Comparison of ENCODE assay signal across 11 mouse cellular contexts in genomic region chr6:39527811-39528210, GRCm38 (mm10). TPM values are rescaled to one million over a fixed set of nuclear protein-coding genes. Genes with fewer than 3 reads are reported as not detected.
DNase-seq lines count a peak whose midpoint lies in the region; ATAC-seq and TF ChIP-seq lines count a peak whose summit lies in the region.
"Had no signal": no experiment of that assay in that cellular context is flagged by ENCODE, and none has a peak within 500 bp of the region (broad histone marks: within the 10 kb centered on the region; RNA-seq: fewer than 3 reads in every experiment).

No protein-coding gene starts in this region.

- no peak overlapping the region for H3K4me2 ChIP-seq in kidney, embryonic 14.5 days (replicated peaks; ENCODE audit: low read depth, low read length)
- no peak overlapping the region for H3K4me2 ChIP-seq in midbrain, embryonic 14.5 days (ENCODE audit: low read length)
- H3K4me2 ChIP-seq: liver, embryonic 13.5 days had no signal

- H3K27me3 ChIP-seq in kidney, embryonic 14.5 days (ENCODE audit: control insufficient read depth, insufficient read depth, low read length) = no peaks in the 10 kb centered on the region
- H3K27me3 ChIP-seq in midbrain, embryonic 14.5 days (ENCODE audit: control insufficient read depth, insufficient read depth, low read length) = no peaks in the 10 kb centered on the region
- H3K27me3 ChIP-seq: liver, embryonic 13.5 days had no signal

- WGBS in kidney, embryonic 14.5 days = 52% methylated on average over 4 of the region's 4 CpGs
- 30% methylated on average over 4 of the region's 4 CpGs for WGBS in midbrain, embryonic 14.5 days

- no peak overlapping the region for H3K9ac ChIP-seq in kidney, embryonic 14.5 days (ENCODE audit: low read depth, low read length)
- H3K9ac ChIP-seq in ES-E14 (ENCODE audit: insufficient read depth, low read depth, low read length, poor library complexity, severe bottlenecking) = peak overlapping the region; percentile 50; the same call in 1 of the 2 replicates
- H3K9ac ChIP-seq in midbrain, embryonic 14.5 days (replicated peaks; ENCODE audit: low read length) = no peak overlapping the region
- H3K9ac ChIP-seq: liver, embryonic 13.5 days had no signal

- H3K27ac ChIP-seq in kidney, embryonic 14.5 days (ENCODE audit: low read depth, low read length) = peak overlapping the region; percentile 30; the same call in 1 of the 2 replicates
- H3K27ac ChIP-seq in ES-E14 (ENCODE audit: insufficient read depth, low read depth, low read length, poor library complexity, severe bottlenecking) = no peak overlapping the region; the same call in 1 of the 2 replicates
- peak overlapping the region; percentile 77 for H3K27ac ChIP-seq in midbrain, embryonic 14.5 days (replicated peaks; ENCODE audit: low read depth, low read length)
- H3K27ac ChIP-seq: liver, embryonic 13.5 days had no signal

- DNase-seq in kidney, adult 8-10 months = no peak
- no peak for DNase-seq in ES-E14 (ENCODE audit: low read depth, low spot score)
- DNase-seq in midbrain, embryonic 14.5 days = peak; percentile 54
- DNase-seq in cerebellum, adult 11-12 months = no peak
- no peak for DNase-seq in frontal cortex, postnatal 25 days (ENCODE audit: low spot score in 2 of 2)
- DNase-seq: adrenal gland, adult 8-10 months; kidney, postnatal 4 days; liver, embryonic 13.5 days had no signal

- in situ Hi-C loops in ES-E14 (cut with MboI; ENCODE audit: low sequenced_read_pairs in 2 of 2, unreplicated experiment in 2 of 2) = no loop called here

- H3K36me3 ChIP-seq in kidney, embryonic 14.5 days (ENCODE audit: control insufficient read depth, insufficient read depth, low read length) = peaks cover 8% of the 10 kb centered on the region
- peaks cover 7% of the 10 kb centered on the region; the same call in 1 of the 2 replicates for H3K36me3 ChIP-seq in ES-E14 (ENCODE audit: control insufficient read depth, insufficient read depth, low read length, poor library complexity, severe bottlenecking)
- H3K36me3 ChIP-seq in midbrain, embryonic 14.5 days (ENCODE audit: control insufficient read depth, insufficient read depth, low read length) = peaks cover 8% of the 10 kb centered on the region
- H3K36me3 ChIP-seq: liver, embryonic 13.5 days had no signal

- no peak for ATAC-seq in kidney, embryonic 14.5 days (ENCODE audit: low FRiP score, low TSS enrichment)
- ATAC-seq in granulocyte monocyte progenitor cell, adult 5-6 weeks (replicated peaks; ENCODE audit: poor library complexity, severe bottlenecking) = peak; percentile 79
- 0 out of 2 replicates have a peak, but pooled peaks have one; percentile 22 for ATAC-seq in midbrain, embryonic 14.5 days (ENCODE audit: low FRiP score, low TSS enrichment)
- no peak for ATAC-seq in CD4-positive, CD25-positive, alpha-beta regulatory T cell, adult 4 months

- H3K4me1 ChIP-seq in kidney, embryonic 14.5 days (ENCODE audit: control insufficient read depth, insufficient read depth, low read length) = peaks cover 10% of the 10 kb centered on the region
- H3K4me1 ChIP-seq in ES-E14 (ENCODE audit: control insufficient read depth in 2 of 2, insufficient read depth in 2 of 2, low read length in 2 of 2, poor library complexity in 1 of 2) = peaks cover 0 to 16% of the 10 kb centered on the region in 2 experiments; a peak in 2 of 4 replicates
- H3K4me1 ChIP-seq in midbrain, embryonic 14.5 days (ENCODE audit: control insufficient read depth, insufficient read depth, low read length) = peaks cover 23% of the 10 kb centered on the region

- H3K9me3 ChIP-seq in kidney, embryonic 14.5 days (ENCODE audit: control insufficient read depth, low read length) = no peaks in the 10 kb centered on the region
- H3K9me3 ChIP-seq in ES-E14 (ENCODE audit: control insufficient read depth, insufficient read depth, low read depth, low read length) = no peaks in the 10 kb centered on the region
- no peaks in the 10 kb centered on the region for H3K9me3 ChIP-seq in midbrain, embryonic 14.5 days (ENCODE audit: control insufficient read depth, low read length)
- H3K9me3 ChIP-seq: liver, embryonic 13.5 days had no signal

- no peak overlapping the region for H3K4me3 ChIP-seq in kidney, embryonic 14.5 days (ENCODE audit: low read length)
- H3K4me3 ChIP-seq in ES-E14 (ENCODE audit: insufficient read depth in 1 of 2, low read depth in 1 of 2, low read length in 2 of 2, poor library complexity in 1 of 2, severe bottlenecking in 1 of 2) = peak overlapping the region; percentile 47 to 59; a peak in 3 of 4 replicates
- no peak overlapping the region for H3K4me3 ChIP-seq in midbrain, embryonic 14.5 days (replicated peaks; ENCODE audit: low read depth, low read length)
- H3K4me3 ChIP-seq: liver, embryonic 13.5 days had no signal

TF ChIP-seq in ES-E14, 5 proteins besides CTCF, POLR2A, EP300 and RAD21:
- TF ChIP-seq HCFC1 (IDR thresholded peaks at IDR 0.05; ENCODE audit: borderline replicate concordance, insufficient read depth, low read length) (no peak), ZNF384 (IDR thresholded peaks at IDR 0.05; ENCODE audit: low read depth, low read length) (no peak), CHD2 (IDR thresholded peaks at IDR 0.05; ENCODE audit: low read depth, low read length) (no peak), MAFK (IDR thresholded peaks at IDR 0.05; ENCODE audit: insufficient read depth, low read depth, low read length) (no peak), ZC3H11A (IDR thresholded peaks at IDR 0.05; ENCODE audit: borderline replicate concordance, low read depth, low read length) (no peak)

RNA-seq across cellular contexts. Expression of gene Dennd2a, which starts 29.9 kb away (rescaled TPM):
- polyA plus RNA-seq in kidney, embryonic 14.5 days (2014; fragmentation: Nextera tagmentation; extraction: Ambion mirVana) = 23.3 and 31.8 TPM in 2 replicates
- total RNA-seq in ES-E14 (2012; rRNA removed) = 22.1 and 24.8 TPM in 2 replicates
- total RNA-seq in granulocyte monocyte progenitor cell, adult 5-6 weeks (2014; fragmentation: Nextera tagmentation) = 0.13 TPM in 1 of 2 replicates, not detected in the other
- 0.15 and 0.52 TPM in 2 replicates for total RNA-seq in granulocyte monocyte progenitor cell, adult 5-6 weeks (2017)
- 23.3 and 31.5 TPM in 2 replicates for polyA plus RNA-seq in midbrain, embryonic 14.5 days (2014; fragmentation: Nextera tagmentation; extraction: Ambion mirVana)
- under 1 TPM in 1 of 2 experiments, not detected in 1; 0.65 TPM for polyA plus RNA-seq in CD4-positive, CD25-positive, alpha-beta regulatory T cell, adult 4 months (2017; shearing (Covaris generic))

RNA-seq across cellular contexts. Expression of gene Adck2, which starts 45.9 kb away (rescaled TPM):
- polyA plus RNA-seq in kidney, embryonic 14.5 days (2014; fragmentation: Nextera tagmentation; extraction: Ambion mirVana) = 13.8 and 24.4 TPM in 2 replicates
- total RNA-seq in ES-E14 (2012; rRNA removed) = 11.4 and 18.1 TPM in 2 replicates
- 9.7 and 16.2 TPM in 2 replicates for total RNA-seq in granulocyte monocyte progenitor cell, adult 5-6 weeks (2014; fragmentation: Nextera tagmentation)
- 3.8 and 11.6 TPM in 2 replicates for total RNA-seq in granulocyte monocyte progenitor cell, adult 5-6 weeks (2017)
- polyA plus RNA-seq in midbrain, embryonic 14.5 days (2014; fragmentation: Nextera tagmentation; extraction: Ambion mirVana) = 34.5 and 48.7 TPM in 2 replicates
- polyA plus RNA-seq in CD4-positive, CD25-positive, alpha-beta regulatory T cell, adult 4 months (2017; shearing (Covaris generic)) = 10 to 100 TPM; 27.8 to 29.7 TPM

RNA-seq across cellular contexts. Expression of gene Gm42420, which starts 57.7 kb away (rescaled TPM):
- polyA plus RNA-seq in kidney, embryonic 14.5 days (2014; fragmentation: Nextera tagmentation; extraction: Ambion mirVana) = 2.1 TPM in 1 of 2 replicates, not detected in the other
- total RNA-seq in ES-E14 (2012; rRNA removed) = not detected in 2 replicates
- 2.4 and 4.0 TPM in 2 replicates for total RNA-seq in granulocyte monocyte progenitor cell, adult 5-6 weeks (2014; fragmentation: Nextera tagmentation)
- total RNA-seq in granulocyte monocyte progenitor cell, adult 5-6 weeks (2017) = 0.90 and 1.4 TPM in 2 replicates
- 0.58 TPM in 1 of 2 replicates, not detected in the other for polyA plus RNA-seq in midbrain, embryonic 14.5 days (2014; fragmentation: Nextera tagmentation; extraction: Ambion mirVana)
- not detected for polyA plus RNA-seq in CD4-positive, CD25-positive, alpha-beta regulatory T cell, adult 4 months (2017; shearing (Covaris generic))

Comparison
In these comparisons a context has a peak if more than half of its experiments do, and no peak if none do; other contexts are left out.
1. ATAC-seq: peak in granulocyte monocyte progenitor cell, adult 5-6 weeks (single experiment) and midbrain, embryonic 14.5 days (single experiment); none in kidney, embryonic 14.5 days (single experiment) and CD4-positive, CD25-positive, alpha-beta regulatory T cell, adult 4 months (single experiment).
2. H3K4me3 ChIP-seq: peak in ES-E14 (2 of 2); none in kidney, embryonic 14.5 days (single experiment) and midbrain, embryonic 14.5 days (single experiment).
3. RNA of gene Dennd2a, which starts 29.9 kb away (polyA plus RNA-seq): 23.3 to 31.8 TPM in kidney, embryonic 14.5 days and 23.3 to 31.5 TPM in midbrain, embryonic 14.5 days; 0.65 TPM in CD4-positive, CD25-positive, alpha-beta regulatory T cell, adult 4 months; every median in the first group is over 10 times any median in the second.